Mouse (Mus musculus) heart, postnatal 0 days (tissue): ENCODE results near the gene Hoga1.

Source experiments
- CTCF ChIP-seq: IDR thresholded peaks from 2 replicates; pipeline ENCODE4 v1.5.1; 2016; ENCODE audit warnings: antibody characterized with exemption, control low read depth, low read depth
- EP300 ChIP-seq: IDR thresholded peaks from 2 replicates; pipeline ENCODE4 v1.6.1; 2016; ENCODE audit warnings: antibody characterized with exemption, low read depth

GRCm38 (mm10) chr19:42079006-42079405 lies 33.6 kb downstream of the Hoga1 start:
- no peak for TF ChIP-seq CTCF
- TF ChIP-seq EP300, result no peak
